Mouse (Mus musculus): ENCODE results near the gene Clic4.

Gene Clic4

GRCm38 (mm10) chr4:135272640-135273306 is at the start of gene Clic4:
Gene Clic4, minus strand, starts transcription at chr4:135272814.
- DNase-seq (ENCODE audit: low read depth, low spot score), result peak; percentile 99

GRCm38 (mm10) chr4:135317966-135318365 is 45.4 kb upstream of the Clic4 start:
- peak; percentile 71 for DNase-seq (ENCODE audit: low read depth, low spot score)

- DNase-seq (ENCODE audit: low read depth, low spot score), result no peak
Observed at GRCm38 (mm10) chr4:135317539-135317938, 44.9 kb upstream of the Clic4 start.

GRCm38 (mm10) chr4:135315287-135315686 is 42.7 kb upstream of the Clic4 start:
- no peak for DNase-seq (ENCODE audit: low read depth, low spot score)

GRCm38 (mm10) chr4:135314419-135314832 is 41.8 kb upstream of the Clic4 start:
- no peak for DNase-seq (ENCODE audit: low read depth, low spot score)

- no peak for DNase-seq (ENCODE audit: low read depth, low spot score)
Observed at GRCm38 (mm10) chr4:135313761-135314241, 41.2 kb upstream of the Clic4 start.

- DNase-seq (ENCODE audit: low read depth, low spot score), result no peak
Observed at GRCm38 (mm10) chr4:135313111-135313691, 40.6 kb upstream of the Clic4 start.

GRCm38 (mm10) chr4:135312706-135313105 is 40.1 kb upstream of the Clic4 start:
- DNase-seq (ENCODE audit: low read depth, low spot score), result no peak

GRCm38 (mm10) chr4:135310371-135310770 is 37.8 kb upstream of the Clic4 start:
- DNase-seq (ENCODE audit: low read depth, low spot score), result no peak

- no peak for DNase-seq (ENCODE audit: low read depth, low spot score)
Observed at GRCm38 (mm10) chr4:135309726-135310125, 37.1 kb upstream of the Clic4 start.

- no peak for DNase-seq (ENCODE audit: low read depth, low spot score)
Observed at GRCm38 (mm10) chr4:135309112-135309659, 36.6 kb upstream of the Clic4 start.

GRCm38 (mm10) chr4:135306971-135307632 is 34.5 kb upstream of the Clic4 start:
- DNase-seq (ENCODE audit: low read depth, low spot score), result no peak

- DNase-seq (ENCODE audit: low read depth, low spot score), result no peak
Observed at GRCm38 (mm10) chr4:135306533-135306932, 33.9 kb upstream of the Clic4 start.

- DNase-seq (ENCODE audit: low read depth, low spot score), result no peak
Observed at GRCm38 (mm10) chr4:135302261-135302660, 29.6 kb upstream of the Clic4 start.

GRCm38 (mm10) chr4:135301166-135301565 is 28.6 kb upstream of the Clic4 start:
- DNase-seq (ENCODE audit: low read depth, low spot score), result no peak

- DNase-seq (ENCODE audit: low read depth, low spot score), result no peak
Observed at GRCm38 (mm10) chr4:135300248-135301041, 27.8 kb upstream of the Clic4 start.

GRCm38 (mm10) chr4:135298680-135299079 is 26.1 kb upstream of the Clic4 start:
- DNase-seq (ENCODE audit: low read depth, low spot score), result no peak

- DNase-seq (ENCODE audit: low read depth, low spot score), result no peak
Observed at GRCm38 (mm10) chr4:135297931-135298546, 25.4 kb upstream of the Clic4 start.

- no peak for DNase-seq (ENCODE audit: low read depth, low spot score)
Observed at GRCm38 (mm10) chr4:135297146-135297545, 24.5 kb upstream of the Clic4 start.

- no peak for DNase-seq (ENCODE audit: low read depth, low spot score)
Observed at GRCm38 (mm10) chr4:135296565-135296964, 24.0 kb upstream of the Clic4 start.

GRCm38 (mm10) chr4:135293813-135294212 is 21.2 kb upstream of the Clic4 start:
- no peak for DNase-seq (ENCODE audit: low read depth, low spot score)

Data from retina, postnatal 7 days (tissue).